Mouse (Mus musculus): Measurements from ENCODE around the gene Mapk6.
A peak's percentile ranks its signal among the peaks of the same experiment; 100 is the strongest.

The Mapk6 gene

DNA sequence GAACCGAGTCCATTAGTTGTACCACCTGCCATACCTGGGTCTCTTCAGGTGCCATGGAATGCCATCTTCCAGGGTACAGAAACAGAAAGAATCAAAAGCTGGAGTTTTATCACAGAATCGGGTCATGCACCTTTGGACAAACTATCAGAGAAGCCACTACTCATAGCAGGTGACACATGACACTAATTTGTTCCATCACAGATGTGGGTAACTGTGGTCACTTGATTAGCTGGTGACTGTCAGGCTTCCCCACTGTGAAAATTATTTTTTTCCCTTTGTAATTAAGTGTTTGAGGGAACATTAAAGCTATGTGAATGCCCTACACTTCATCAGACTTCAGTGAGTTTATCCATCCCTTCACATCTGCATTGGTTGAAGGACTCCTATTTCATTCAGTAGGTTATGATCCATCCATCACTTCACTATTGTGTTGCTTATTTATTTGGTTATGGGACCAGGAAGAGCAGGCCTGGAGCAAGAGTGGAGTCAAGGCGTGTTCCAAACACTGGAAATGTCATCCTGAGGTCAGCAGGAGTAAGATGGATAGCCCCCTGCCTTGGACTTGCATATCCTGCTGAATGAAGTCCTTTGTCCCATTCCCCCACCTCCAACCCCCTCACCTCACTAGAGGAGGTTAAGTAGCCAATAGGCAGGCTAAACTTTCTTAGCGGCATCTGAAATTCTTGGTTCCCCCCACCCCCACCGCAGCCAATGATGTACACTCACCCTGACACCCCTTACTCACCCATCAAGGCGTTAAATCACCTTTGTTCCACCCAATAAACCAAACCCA, 14.7 kb upstream of the Mapk6 start:
- no peak for DNase-seq

DNA sequence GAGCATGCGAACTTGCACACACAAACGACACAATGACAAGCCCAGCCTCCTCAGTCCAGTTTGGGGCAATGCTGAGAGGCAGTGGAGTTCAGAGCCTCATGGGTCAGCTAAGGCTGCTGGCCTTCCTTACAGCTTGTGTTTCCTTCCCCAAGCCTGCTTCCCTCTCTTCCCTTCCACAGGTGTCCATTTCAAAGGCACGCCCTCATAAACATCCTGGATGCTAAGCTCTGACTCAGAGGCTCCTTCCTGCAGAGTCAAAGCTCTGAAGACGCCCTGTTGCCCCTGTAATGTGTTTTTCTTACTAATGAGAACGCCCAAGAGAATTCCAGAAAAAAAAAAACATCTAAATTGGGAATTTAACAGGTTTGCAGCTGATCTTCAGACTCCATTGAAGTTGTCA, 13.9 kb upstream of the Mapk6 start:
- no peak for DNase-seq

DNA sequence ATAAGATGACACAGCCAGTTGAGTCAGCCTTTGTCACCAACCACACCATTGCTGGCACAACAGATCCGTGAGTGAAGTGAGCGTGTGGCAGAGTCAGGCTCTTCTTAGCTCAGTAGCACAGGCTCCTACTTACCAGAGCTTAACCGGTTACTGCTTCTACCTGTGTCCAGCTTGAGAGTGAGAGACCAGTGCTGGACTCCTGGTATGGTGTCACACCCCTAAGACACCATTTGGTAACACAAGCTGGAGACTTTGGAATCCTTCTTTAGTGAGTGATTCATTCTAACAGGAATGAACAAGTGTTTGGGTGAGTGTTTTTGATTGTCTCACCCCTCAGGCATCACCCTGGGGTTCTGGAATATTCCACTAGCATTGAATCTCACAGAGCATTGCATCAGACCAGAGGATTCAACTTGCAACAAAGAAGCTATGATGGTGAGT, 12.5 kb upstream of the Mapk6 start:
- DNase-seq = no peak

DNA sequence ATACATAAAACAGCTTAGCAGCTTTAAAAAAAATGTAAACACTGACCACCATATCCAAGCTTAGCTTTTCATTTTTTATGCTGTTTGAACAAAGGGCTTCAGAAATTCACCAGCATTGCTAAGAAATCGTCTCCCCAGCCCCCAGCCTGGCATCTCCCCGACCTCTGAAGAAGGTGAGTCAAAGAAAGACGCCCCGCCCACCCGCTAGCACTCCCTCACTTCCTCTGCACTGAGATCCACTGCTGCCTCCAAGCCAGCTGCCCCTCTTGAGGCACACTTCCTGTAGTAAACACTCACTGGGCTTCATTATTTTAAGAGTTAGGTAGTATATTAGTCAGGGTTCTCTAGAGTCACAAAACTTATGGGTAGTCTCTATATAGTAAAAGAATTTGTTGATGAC, 4.4 kb upstream of the Mapk6 start:
- DNase-seq = no peak

DNA sequence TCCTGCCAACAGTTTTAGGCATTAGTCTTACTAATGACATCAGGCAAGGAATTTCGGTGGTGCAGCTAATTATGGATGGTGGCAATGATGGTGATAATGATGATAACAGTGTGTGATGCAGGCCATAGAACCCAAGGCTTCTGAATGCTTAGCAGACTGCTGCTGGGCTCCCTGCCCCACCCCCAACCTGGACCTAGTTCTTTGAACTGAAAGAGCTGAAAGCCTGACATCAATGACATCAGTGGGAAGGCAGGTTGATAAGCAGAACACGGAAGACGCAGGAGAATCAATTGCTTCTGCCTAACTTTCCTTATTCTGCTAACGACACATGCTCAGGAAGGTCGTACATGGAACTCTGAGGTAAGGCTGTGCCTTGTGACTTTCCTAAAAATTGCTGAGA, 3.4 kb upstream of the Mapk6 start:
- no peak for DNase-seq

DNA sequence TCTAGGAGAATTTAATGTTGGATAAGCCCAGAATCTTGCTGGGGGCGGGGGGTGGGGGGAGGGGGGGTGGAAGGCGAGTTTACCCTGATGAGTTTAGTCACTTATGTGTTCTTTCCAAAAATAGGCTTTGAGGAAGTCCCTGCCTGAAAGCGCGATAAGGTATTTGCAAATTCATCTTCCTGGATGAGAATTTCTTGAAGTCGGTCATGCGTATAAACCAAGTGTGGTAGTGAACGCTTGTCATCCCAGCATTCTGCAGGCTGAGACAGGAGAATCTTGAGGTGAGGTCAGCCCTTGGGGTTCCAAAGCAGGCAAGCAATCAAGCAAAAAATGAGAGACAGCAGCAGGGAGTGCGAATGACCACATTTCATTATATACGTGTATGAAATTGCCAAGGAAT, 1.8 kb upstream of the Mapk6 start:
- DNase-seq = no peak

DNA sequence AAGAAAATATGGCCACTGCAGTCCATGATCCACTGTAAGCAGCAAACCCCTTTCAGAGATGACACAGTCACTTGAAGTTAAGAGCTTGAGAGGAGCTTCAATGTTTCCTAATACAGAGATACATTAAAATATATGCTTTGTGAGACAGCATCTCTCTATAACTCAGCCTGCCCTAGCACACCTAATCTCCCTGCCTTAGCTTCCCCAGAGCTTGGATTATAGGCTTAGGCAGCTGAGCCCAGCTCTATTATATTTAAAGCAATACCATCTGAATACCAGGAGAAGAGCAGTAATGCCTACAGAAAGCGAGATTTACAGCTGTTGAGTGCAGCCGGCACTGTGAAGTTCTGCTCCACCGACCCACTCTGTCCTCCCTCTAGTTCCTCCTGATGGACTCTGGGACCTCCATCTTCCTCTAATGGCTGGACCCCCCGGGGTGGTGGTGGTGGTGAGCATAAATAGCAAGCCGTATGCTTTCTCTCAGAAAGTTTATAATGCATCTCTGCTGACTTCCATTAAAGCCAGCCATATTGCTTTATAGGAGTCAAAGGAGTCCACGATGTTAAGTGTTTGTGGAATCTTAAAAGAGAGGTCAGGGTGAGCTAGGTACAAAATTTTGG, 1.2 kb upstream of the Mapk6 start:
- DNase-seq = no peak

DNA sequence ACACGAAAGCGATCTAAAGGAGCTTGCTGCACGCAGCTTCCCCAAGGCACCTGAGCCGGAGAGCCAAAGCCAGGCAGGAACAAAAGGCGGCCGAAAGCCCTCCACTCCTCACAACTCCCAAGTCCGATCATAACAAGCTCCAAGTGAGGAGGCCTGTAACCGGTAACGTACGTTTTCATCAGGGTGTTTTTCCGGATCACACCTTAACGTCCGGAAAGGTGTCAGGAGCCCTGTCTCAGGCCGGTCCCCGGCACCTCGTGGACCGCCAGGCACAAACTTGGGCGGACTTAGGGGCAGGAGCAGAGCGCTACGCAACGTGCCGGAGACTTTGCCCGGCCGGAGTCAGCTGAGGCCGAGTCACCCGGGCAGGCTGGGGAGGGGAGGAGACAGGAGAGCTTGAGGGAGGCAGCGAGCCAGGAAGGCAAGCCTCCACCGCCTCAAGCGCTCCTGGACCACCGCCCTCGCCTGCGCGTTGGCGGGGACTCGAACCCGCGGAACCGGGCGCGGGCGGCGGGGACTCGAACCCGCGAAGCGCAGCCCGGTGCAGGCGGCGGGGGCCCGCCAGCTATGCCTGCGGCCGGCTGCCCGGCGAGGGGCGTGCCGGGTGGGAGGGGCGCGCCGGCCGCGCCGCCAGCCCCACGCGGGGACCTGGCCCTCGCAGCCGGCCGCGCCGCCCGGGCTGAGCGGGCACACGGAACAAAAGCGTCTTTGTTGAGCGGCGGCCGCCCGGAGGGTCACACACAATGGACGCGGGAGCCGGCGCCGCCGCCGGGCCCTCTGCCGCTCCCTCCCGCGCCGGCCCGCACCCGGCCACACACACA, 564 bp downstream of the Mapk6 start:
- DNase-seq = peak; percentile 73

DNA sequence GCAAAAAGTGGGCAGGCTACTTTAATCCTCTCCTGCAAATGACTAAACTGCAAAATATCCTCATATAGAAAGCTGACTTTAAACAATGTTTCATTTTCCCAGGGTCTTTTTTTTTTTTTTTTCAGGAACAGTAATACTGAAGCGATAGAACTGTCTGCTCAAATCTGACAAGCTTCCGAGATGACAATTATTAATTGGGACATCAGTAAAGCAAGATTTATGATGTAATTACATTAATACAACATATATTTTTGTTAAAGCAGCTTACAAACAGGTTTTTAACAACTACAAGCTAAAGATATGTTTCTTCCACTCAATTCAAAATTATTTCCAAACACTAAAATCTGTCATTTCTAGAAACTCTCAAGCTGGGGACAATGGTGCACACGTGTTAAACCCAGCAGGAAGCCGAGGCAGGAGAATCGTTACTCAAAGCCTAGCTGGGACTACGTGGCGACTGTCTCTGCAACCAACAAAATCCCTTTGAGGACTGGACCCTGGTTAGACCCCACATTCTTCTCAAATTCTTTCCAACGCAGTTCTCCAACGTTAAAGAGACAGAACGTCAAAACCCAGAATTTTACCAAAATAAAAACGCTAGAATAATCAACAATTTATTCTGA, 1.5 kb downstream of the Mapk6 start:
- no peak for DNase-seq

DNA sequence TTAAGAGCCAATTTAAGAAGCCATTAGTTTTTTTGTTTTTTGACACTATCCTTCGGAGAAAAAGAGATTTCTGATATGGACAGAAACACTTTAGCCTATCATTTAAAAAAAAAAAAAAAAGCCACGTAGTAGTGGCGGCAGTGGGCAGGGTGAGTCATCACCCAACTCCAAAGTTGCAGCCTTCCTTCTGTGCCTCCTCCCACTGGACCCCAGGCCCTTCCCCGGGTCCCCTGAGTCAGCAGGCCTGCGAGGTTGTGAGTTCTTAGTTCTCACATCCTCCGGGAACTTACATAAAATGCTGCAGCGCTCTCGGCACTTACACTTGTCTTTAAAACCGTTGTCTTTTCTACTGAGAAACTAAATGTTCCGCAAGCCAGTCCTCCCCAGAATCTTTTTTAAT, 2.0 kb downstream of the Mapk6 start:
- DNase-seq = no peak

DNA sequence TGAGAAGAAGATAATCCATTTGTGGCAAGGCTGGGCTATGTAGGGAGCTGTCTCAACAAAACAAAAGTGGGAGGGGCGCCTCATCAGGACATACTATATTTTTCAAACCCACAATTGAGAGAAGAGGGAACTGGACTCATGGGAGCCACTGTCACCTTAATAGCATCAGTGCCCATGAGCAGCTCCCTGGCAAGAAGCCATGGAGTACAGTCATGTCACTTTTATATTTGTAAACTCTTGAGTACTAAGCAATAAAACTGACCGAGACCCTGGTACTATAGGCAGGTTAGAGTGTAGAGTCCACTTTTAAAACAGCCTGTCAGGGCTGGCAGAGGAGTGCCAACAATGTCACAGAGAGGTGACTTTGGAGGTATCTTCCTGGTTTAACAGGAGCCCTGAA, 3.7 kb downstream of the Mapk6 start:
- no peak for DNase-seq

DNA sequence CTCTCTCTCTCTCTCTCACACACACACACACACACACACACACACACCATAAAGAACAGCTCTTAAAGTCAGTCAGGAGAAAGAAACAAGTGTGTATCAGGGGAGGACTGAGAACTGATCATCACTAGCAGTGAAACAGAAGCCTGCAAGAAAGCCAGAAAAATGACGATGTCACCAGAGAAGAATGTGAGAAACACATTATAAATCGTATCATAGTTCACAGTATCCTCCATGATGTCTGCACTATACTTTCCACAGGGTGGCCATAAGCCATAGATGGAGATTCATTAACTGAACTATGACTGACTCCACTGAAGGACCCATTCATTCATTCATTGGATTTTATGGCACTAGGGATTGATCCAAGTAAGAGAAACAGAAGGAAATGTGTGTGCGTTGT, 6.3 kb downstream of the Mapk6 start:
- DNase-seq = no peak

DNA sequence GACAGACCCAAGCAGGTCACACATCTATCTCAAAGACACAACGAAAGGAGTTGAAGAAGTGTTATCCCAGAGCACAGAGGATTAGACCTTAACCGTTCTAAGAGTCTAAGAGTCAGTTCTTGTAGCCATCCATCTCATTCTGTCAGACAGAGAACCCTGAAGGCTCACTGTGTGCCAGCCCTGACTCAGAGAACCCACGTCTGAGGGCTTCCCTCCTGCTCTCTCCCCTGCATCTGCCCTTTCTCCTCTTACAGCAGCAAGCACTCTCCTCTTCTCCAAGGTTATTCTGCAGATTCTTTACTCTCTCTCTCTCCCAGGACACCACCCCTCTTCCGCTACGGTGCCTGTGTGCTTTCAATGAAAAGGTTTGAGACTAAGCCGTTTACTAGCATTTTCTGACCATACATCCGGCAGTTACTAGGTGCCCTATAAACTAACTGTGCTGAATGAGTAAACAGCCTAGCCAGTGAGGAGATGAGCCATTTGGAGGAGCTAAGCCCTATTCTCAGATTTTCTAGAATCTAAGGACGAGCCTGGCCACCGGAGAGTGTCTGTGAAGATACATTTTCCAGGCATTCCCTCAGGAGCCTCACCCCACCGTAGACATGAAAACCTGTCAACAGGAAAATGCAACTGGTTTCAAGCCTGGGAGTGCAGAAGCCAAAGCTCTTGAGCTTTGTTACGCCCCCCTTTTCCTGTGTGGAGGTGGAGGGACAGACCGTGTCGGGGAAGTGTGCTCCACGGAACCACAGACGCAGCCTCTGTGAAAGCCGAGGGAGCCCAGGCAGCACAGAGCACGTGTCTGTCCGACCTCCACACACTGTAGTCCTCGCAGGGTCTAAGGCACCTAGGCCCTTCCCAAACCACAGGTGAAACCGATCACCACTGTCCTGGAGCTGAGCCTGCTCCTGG, 8.0 kb downstream of the Mapk6 start:
- DNase-seq = no peak

DNA sequence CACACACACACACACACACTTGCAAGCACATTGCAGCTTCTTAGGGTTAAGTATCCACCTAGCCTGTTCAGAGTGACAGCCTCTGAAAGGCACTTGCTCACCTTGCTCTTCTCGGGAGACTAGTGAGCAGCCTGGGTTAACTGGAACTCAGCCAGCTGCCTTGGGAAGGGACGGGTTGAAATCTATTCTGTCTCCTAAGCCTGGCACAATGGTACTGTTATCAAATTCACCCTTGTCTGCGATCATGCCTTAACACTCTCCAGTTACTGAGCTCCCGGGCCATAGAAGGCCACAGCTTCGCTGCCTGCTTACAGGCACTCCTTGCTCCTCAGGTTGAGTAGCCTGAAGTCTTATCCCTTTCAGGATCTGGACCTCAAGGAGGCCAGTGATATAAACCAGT, 9.2 kb downstream of the Mapk6 start:
- no peak for DNase-seq

DNA sequence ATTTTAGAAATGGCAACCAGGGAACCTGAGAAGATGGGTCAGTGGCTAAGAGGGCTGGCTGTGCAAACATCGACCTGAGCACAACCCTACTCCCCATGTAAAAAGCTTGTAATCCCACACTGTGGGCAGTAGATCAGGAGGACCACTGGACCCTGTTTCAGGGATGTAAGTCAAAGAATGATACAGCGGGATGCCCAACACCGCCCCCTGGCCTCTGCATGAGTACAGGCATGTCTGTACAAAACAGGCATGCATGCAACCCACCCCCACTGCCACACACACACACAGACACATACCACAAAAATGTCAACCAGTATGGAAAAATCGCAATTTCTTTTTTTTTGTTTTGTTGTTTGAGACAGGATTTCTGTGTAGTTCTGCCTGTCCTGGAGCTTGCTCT, 10.7 kb downstream of the Mapk6 start:
- no peak for DNase-seq

DNA sequence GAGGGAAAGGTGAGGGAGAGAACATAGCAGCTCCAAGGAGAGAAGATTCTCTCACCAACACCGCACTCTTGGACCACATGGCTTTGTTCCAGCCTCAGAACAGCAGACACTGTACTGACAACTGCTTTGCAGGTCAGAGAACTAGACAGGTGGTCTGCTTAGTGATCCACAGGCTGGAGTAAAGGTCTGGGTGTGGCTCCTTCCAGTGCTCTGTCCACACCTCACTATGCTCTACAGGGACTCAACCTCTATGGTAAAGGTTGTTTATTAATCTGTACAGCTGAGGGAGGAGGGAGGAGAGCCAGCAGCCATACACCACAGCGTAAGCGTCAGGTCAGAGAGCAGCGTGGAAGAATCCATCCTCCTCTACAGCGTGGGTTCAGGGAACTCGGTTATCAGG, 13.8 kb downstream of the Mapk6 start:
- no peak for DNase-seq

DNA sequence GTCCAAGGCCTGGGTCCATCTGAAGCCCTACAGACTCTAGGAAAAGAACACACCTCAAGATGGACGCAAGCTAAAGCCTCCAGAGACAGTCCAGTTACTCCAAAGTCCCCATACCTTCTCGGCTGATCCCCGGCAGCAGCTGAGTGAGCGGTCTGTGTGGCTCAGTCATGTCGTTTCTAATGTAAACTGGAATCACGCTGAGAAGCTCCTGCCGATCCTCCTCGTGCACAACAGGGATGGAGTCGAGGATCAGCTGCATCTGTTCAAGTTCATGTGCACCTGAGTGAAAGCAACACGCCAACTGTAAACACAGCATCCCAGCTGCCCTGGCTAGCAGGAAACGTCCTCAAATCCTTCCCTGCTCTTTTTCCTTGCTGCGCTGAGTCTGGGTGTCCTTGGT, 16.6 kb downstream of the Mapk6 start:
- no peak for DNase-seq

DNA sequence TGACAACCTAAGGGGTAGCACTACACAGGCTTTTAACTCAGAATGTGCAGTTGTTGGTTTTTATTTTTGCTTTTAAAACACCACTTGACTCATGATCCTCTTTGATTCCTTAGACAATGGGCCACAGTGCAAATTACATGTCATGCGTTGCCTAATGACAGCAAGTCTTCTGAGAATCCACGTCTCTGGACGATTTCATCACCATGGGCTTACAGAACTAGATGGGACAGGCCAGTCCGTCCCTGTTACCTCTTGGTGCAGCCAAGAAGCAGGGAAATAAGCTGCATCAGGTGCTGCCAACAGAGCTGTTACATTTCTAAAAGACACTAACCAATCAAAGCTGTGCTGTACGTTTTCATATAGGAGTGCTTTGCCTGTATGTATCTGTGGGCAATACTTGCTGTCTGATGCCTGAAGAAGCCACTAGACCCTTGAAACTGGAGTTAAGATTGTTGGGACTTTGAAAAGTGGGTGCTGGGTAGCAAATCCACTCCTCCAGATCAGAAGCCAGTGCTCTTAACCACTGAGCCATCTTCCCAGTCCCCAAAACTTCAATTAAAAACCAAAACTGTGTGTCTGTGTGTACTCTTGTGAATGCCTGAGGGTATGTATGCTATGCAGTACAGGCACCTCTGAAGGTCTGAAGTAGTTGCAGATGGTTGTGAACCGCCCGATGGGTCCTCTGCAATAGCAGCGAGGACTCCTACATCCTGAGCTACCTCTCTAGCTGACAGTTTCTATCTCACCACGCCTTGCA, 24.4 kb downstream of the Mapk6 start:
- no peak for DNase-seq

DNA sequence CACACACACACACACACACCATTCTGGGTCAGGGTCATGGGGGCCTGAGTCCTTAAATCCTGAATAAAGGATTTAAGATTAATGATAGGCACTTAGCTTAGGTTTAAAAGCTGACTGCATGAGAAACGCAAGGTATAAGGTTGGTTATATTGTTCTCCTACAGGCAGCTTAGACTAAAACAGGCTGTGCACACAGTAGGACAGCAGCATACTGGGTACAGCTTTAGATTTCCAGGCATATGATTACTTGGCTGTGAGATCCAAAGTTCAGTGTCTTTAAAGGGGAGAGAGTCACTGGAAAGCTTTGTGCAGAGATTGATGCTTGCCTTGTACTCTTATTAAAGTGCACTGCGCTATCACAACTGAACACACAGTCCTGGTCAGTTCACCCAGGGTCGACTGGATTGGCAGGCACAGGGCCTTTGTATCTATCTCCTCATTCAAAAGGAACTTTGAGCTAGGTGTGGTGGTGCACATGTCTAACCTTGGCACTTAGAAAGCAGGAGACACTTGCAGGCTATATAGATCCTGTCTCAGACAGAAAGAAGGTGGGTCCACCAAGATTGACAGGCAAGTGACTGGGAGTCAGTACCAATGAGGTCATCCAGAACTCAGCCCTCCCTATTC, 25.4 kb downstream of the Mapk6 start:
- DNase-seq = no peak

DNA sequence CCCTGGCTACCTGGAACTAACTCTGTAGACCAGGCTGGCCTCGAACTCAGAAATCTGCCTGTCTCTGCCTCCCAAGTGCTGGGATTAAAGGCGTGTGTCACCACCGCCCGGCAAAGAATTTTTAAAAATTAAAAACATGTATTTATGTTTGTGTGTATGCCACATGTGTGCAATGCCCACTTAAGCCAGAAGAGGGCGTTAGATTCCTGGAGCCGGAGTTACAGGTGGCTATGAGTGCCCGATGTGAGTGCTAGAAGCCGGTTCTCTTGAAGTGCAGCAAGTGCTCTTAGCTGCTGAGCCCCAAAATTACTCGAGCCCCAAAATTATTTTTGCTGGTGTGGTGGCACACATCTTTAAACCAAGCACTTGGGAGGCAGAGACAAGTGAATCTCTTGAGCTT, 26.0 kb downstream of the Mapk6 start:
- DNase-seq = no peak

DNA sequence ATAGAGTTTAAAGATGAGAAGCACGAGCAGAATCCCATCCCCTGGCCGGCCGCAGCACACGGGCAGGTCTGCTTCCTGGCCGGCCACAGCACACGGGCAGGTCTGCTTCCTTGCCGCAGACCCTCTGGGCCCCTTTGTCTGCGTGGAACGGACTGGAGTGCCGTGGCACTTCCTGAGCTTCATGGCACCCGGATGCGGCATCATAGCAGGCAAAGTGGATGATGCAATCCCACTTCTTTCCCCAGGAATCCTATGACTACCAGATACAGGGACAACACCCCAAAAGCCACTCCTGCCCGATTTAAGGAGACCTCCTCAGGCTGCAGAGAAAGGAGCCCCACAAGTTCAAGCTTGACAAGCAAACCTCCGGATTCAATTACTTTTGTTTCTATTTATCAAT, 27.0 kb downstream of the Mapk6 start:
- DNase-seq = no peak
